Mouse (Mus musculus): ENCODE data around the gene Vmn1r148.
"Not testable (repeated sequence)": the region's sequence is repeated elsewhere in the genome, so short reads cannot be mapped to it uniquely, and the experiment has no call there.

Vmn1r148 gene

DNA sequence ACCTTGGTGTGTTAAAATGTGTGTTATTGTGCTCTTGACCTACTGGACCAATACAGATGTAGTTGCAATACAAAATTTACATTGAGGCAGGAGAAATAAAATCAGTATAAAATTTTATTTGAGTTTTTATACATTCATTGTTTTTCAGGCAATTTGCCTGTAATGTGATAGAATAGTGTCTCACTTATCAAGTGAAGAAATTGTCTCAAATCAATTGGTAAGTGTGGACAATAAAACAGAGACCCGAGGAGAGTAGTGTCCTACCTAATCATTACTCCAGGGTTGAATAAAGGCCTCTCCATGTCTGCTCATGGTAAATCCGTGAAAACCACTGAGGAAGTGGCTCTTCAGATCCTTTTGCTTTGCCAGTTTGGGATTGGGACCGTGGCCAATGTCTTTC is at the start of gene Vmn1r148:
Gene Vmn1r148, plus strand, starts transcription at position 301 of the 400 bp plus-strand sequence.
- in situ Hi-C loops (cut with MboI, MseI), result not testable (repeated sequence)

- in situ Hi-C loops (cut with MboI, MseI), result loop anchor here (25.0 kb wide), 2 partner anchors 1259 to 2009 kb away; no protein-coding TSS in a partner anchor
Observed at GRCm38 (mm10) chr7:22370939-22371338, 42.4 kb upstream of the Vmn1r148 start, which contains the start of gene Gm8660. Gm8660 (minus strand) TSS chr7:22371039.

DNA sequence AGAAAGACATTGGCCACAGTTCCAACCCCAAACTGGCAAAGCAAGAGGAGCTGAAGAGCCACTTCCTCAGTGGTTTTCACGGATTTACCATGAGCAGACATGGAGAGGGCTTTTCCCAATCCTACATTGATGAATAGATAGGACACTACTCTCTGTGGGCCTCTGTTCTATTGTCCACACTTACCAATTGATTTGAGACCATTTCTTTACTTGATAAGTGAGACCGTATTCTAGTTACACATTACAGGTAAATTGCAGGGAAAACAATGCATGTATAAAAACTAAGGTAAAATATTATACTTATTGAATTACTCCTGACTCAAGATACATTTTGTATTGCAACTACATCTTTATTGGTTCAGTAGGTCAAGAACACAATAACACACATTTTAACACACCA is 24.7 kb downstream of the Vmn1r148 start, which contains the start of gene Vmn1r149:
Gene Vmn1r149, minus strand, starts transcription at position 101 of the 400 bp plus-strand sequence.
- in situ Hi-C loops (cut with MboI, MseI), result loop anchor here (5.0 to 25.0 kb wide), 3 partner anchors 347 to 1996 kb away; partner anchors contain the start of genes Vmn1r101 (in 2 of the 2) and Vmn1r113 (in 2 of the 2)

DNA sequence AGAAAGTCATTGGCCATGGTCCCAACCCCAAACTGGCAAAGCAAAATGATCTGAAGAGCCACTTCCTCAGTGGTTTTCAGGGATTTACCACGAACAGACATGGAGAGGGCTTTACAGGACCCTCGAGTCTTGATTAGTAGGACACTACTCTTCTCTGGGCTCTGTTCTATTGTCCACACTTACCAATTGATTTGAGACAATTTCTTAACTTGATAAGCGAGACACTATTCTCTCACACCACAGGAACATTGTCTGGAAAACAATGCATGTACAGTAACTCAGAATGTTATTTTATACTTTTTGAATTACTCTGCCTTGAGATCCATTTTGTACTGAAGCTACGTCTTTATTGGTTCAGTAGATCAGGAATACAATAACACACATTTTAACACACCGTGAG is 50.6 kb downstream of the Vmn1r148 start, which contains the start of gene Gm10665:
Gene Gm10665, minus strand, starts transcription at position 101 of the 400 bp plus-strand sequence.
- in situ Hi-C loops (cut with MboI, MseI), result not testable (repeated sequence)

All from T-helper 17 cell (primary cell).